Mouse (Mus musculus) limb, embryonic 12.5 days (tissue): ENCODE results near the gene Grk2. TPM values are rescaled to one million over a fixed set of nuclear protein-coding genes. Genes with fewer than 3 reads are reported as not detected.

Experiments
- ATAC-seq: fragments of 200-750 bp; cut with Nextera tagmentation; 2 replicates; pipeline ENCODE4 v1.8.0; 2017; ENCODE audit warnings: low read depth, moderate TSS enrichment; ENCODE audit not compliant: insufficient number of reproducible peaks, insufficient read depth, low FRiP score, low TSS enrichment
- H3K27ac ChIP-seq: fragments of 300-500 bp; sonication (generic); 2 replicates; pipeline ENCODE4 v1.5.1; 2016; ENCODE audit warnings: mild to moderate bottlenecking, moderate library complexity
- H3K27me3 ChIP-seq: fragments of 300-500 bp; sonication (generic); 2 replicates; pipeline ENCODE4 v1.6.1; 2016; ENCODE audit warnings: mild to moderate bottlenecking, moderate library complexity
- H3K36me3 ChIP-seq: fragments of 300-500 bp; sonication (generic); 2 replicates; pipeline ENCODE4 v1.6.1; 2016; ENCODE audit warnings: mild to moderate bottlenecking, moderate library complexity
- H3K4me1 ChIP-seq: fragments of 300-500 bp; sonication (generic); replicated peaks from 2 replicates; pipeline ENCODE4 v1.6.1; 2016
- H3K4me2 ChIP-seq: fragments of 300-500 bp; sonication (generic); 2 replicates; pipeline ENCODE4 v1.6.1; 2016; ENCODE audit warnings: mild to moderate bottlenecking, moderate library complexity
- H3K4me3 ChIP-seq: fragments of 300-500 bp; sonication (generic); replicated peaks from 2 replicates; pipeline ENCODE4 v1.5.1; 2016; ENCODE audit warnings: mild to moderate bottlenecking
- H3K9ac ChIP-seq: fragments of 300-500 bp; sonication (generic); replicated peaks from 2 replicates; pipeline ENCODE4 v1.6.1; 2016; ENCODE audit warnings: mild to moderate bottlenecking, moderate library complexity
- H3K9me3 ChIP-seq: fragments of 300-500 bp; sonication (generic); 2 replicates; pipeline ENCODE4 v1.6.1; 2016; ENCODE audit warnings: mild to moderate bottlenecking, moderate library complexity
- WGBS: fragments of 180-500 bp; shearing (Covaris S2); methylation state at CpG from one replicate; pipeline ENCODE4 v1.1.7; 2016; 5-methylcytosine and 5-hydroxymethylcytosine counted together
- polyA plus RNA-seq: library from polyadenylated mRNA; unstranded; fragments of >200 nt; fragmentation: Nextera tagmentation; extraction: Ambion mirVana; gene quantifications from 2 replicates; pipeline ENCODE4 v1.2.1, GENCODE M21; 2016

Gene Grk2
- polyA plus RNA-seq, 1 experiment from 2014 or later, result 16.1 TPM

- Histone ChIP-seq H3K9me3 (no peaks in the 10 kb centered on the region), H3K27me3 (no peaks in the 10 kb centered on the region), H3K9ac (no peak overlapping the region), H3K36me3 (peaks cover 98% of the 10 kb centered on the region), H3K27ac (no peak overlapping the region), H3K4me3 (no peak overlapping the region), H3K4me2 (no peak overlapping the region), H3K4me1 (no peaks in the 10 kb centered on the region)
- WGBS, result 89% methylated on average over 3 of the region's 3 CpGs
- no peak for ATAC-seq
Observed at GRCm38 (mm10) chr19:4322134-4322533, 16.1 kb upstream of the Grk2 start.

- Histone ChIP-seq H3K4me3 (no peak overlapping the region), H3K4me1 (no peaks in the 10 kb centered on the region), H3K9me3 (no peaks in the 10 kb centered on the region), H3K4me2 (no peak overlapping the region), H3K36me3 (peaks cover 98% of the 10 kb centered on the region), H3K27ac (no peak overlapping the region), H3K27me3 (no peaks in the 10 kb centered on the region), H3K9ac (no peak overlapping the region)
- no peak for ATAC-seq
- WGBS, result 79% methylated on average over 1 of the region's 1 CpGs
Observed at GRCm38 (mm10) chr19:4321622-4322021, 15.6 kb upstream of the Grk2 start.

GRCm38 (mm10) chr19:4319272-4319671, 13.2 kb upstream of the Grk2 start:
- Histone ChIP-seq H3K4me3 (no peak overlapping the region), H3K4me2 (no peak overlapping the region), H3K27ac (no peak overlapping the region), H3K9me3 (no peaks in the 10 kb centered on the region), H3K36me3 (peaks cover 89% of the 10 kb centered on the region), H3K9ac (no peak overlapping the region), H3K4me1 (no peaks in the 10 kb centered on the region), H3K27me3 (no peaks in the 10 kb centered on the region)
- ATAC-seq, result no peak
- 71% methylated on average over 4 of the region's 4 CpGs for WGBS

GRCm38 (mm10) chr19:4317181-4317580, 11.2 kb upstream of the Grk2 start:
- H3K4me3 ChIP-seq, result no peak overlapping the region
- H3K36me3 ChIP-seq, result peaks cover 80% of the 10 kb centered on the region
- no peaks in the 10 kb centered on the region for H3K9me3 ChIP-seq
- H3K9ac ChIP-seq, result no peak overlapping the region
- 87% methylated on average over 3 of the region's 3 CpGs for WGBS
- no peaks in the 10 kb centered on the region for H3K4me1 ChIP-seq
- H3K4me2 ChIP-seq, result no peak overlapping the region
- H3K27ac ChIP-seq, result no peak overlapping the region
- H3K27me3 ChIP-seq, result no peaks in the 10 kb centered on the region
- no peak for ATAC-seq

DNA sequence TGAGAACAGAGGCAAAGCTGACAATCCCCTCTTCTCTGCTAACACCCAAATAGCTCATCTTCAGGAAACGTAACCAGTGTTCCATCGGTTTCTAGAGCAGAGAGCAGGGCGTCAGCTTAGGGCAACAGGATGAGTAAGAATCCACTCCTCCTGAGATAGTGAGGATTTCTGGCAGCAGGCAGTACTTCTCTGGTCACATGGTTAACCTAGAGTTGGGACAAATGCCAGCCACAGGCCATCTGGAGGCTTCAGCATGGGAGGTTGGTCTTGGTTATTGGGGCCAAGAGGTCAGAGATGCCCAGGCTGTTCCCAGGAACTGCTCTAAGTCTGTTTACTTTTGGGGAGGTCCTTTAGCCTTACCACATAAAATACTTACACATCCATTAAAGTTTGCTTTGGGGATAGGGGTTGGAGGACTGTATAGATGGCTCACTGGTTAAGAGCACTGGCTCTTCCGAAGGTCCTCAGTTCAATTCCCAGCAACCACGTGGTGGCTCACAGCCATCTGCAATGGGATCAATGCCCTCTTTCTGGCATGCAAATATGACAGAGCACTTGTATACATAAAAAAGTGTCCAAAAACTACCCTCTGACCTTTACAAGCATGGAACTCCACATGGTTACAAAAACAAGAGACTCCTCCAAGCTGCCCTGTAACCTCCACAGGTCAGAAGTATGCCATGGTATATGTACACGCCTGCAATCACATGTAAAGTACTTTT, 9.4 kb upstream of the Grk2 start:
- Histone ChIP-seq H3K4me2 (no peak overlapping the region), H3K4me1 (no peaks in the 10 kb centered on the region), H3K27ac (no peak overlapping the region), H3K9ac (no peak overlapping the region), H3K4me3 (no peak overlapping the region), H3K9me3 (no peaks in the 10 kb centered on the region), H3K36me3 (peaks cover 64% of the 10 kb centered on the region), H3K27me3 (no peaks in the 10 kb centered on the region)
- no peak for ATAC-seq
- WGBS, result 75% methylated on average over 6 of the region's 6 CpGs

DNA sequence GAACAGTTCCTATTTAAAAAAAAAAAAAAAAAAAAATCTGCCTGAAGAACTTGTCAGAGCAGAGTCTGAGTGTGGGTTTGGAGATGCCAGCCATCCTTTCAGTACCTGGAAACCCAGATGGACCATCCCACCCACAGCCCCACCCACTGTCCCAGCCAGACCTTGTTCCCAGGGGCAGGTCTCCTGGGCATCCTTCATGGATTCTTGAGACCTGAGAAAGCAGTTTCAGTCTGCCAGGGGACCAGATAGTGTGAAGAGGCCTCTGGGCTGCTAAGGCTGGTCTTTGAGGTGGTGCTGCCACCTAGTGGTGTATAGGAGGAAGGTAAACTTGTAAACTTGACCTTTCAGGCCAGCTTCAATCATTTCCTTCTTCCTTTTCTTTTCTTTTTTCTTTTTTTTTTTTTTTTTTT, 3.8 kb upstream of the Grk2 start:
- Histone ChIP-seq H3K27ac (no peak overlapping the region), H3K4me1 (peaks cover 7% of the 10 kb centered on the region), H3K9ac (no peak overlapping the region), H3K27me3 (no peaks in the 10 kb centered on the region), H3K4me3 (no peak overlapping the region), H3K9me3 (no peaks in the 10 kb centered on the region), H3K4me2 (no peak overlapping the region), H3K36me3 (peaks cover 14% of the 10 kb centered on the region; the same call in 1 of the 2 replicates)
- no peak for ATAC-seq

DNA sequence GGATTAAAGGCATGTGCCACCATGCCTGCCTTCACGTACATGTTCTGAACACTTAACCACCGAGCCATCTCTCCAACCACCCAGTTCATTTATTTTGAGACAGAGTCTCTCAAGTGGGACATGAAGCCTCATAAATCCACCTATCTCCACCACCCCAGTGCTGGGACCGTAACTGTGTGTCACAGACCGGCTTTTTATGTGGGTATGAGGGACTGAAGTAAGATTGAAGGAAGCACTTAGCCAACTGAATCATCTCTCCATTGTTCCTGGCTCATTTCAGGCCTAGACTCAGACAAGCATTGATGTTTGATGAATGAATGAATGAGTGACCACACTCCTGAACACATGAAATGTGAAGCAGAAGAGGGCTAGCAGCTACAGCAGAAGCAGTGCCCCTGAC, 3.3 kb upstream of the Grk2 start:
- 91% methylated on average over 4 of the region's 4 CpGs for WGBS
- Histone ChIP-seq H3K4me2 (no peak overlapping the region), H3K9ac (no peak overlapping the region), H3K27me3 (no peaks in the 10 kb centered on the region), H3K9me3 (no peaks in the 10 kb centered on the region), H3K36me3 (peaks cover 12% of the 10 kb centered on the region; the same call in 1 of the 2 replicates), H3K4me1 (peaks cover 11% of the 10 kb centered on the region), H3K27ac (no peak overlapping the region), H3K4me3 (no peak overlapping the region)
- ATAC-seq, result no peak

- H3K36me3 ChIP-seq, result 0 out of 2 replicates have a peak, but pooled peaks cover 3% of the 10 kb centered on the region
- no peaks in the 10 kb centered on the region for H3K9me3 ChIP-seq
- H3K4me1 ChIP-seq, result peaks cover 48% of the 10 kb centered on the region
- peak overlapping the region; percentile 76 for H3K27ac ChIP-seq
- ATAC-seq, result peak; percentile 29
- peak overlapping the region; percentile 89 for H3K4me2 ChIP-seq
- no peaks in the 10 kb centered on the region for H3K27me3 ChIP-seq
- H3K4me3 ChIP-seq, result peak overlapping the region; percentile 92
- H3K9ac ChIP-seq, result peak overlapping the region; percentile 92
- WGBS, result under 1% methylated on average over 53 of the region's 68 CpGs
Observed at GRCm38 (mm10) chr19:4305491-4306189, 382 bp downstream of the Grk2 start.

- Histone ChIP-seq H3K9me3 (no peaks in the 10 kb centered on the region), H3K36me3 (0 out of 2 replicates have a peak, but pooled peaks cover 5% of the 10 kb centered on the region), H3K4me1 (peaks cover 55% of the 10 kb centered on the region), H3K9ac (peak overlapping the region; percentile 37; the same call in 1 of the 2 replicates), H3K27ac (no peak overlapping the region), H3K4me2 (peak overlapping the region; percentile 89), H3K4me3 (peak overlapping the region; percentile 92), H3K27me3 (no peaks in the 10 kb centered on the region)
- ATAC-seq, result no peak
- WGBS, result 62% methylated on average over 4 of the region's 4 CpGs
Observed at GRCm38 (mm10) chr19:4304871-4305321, 1.1 kb downstream of the Grk2 start.

DNA sequence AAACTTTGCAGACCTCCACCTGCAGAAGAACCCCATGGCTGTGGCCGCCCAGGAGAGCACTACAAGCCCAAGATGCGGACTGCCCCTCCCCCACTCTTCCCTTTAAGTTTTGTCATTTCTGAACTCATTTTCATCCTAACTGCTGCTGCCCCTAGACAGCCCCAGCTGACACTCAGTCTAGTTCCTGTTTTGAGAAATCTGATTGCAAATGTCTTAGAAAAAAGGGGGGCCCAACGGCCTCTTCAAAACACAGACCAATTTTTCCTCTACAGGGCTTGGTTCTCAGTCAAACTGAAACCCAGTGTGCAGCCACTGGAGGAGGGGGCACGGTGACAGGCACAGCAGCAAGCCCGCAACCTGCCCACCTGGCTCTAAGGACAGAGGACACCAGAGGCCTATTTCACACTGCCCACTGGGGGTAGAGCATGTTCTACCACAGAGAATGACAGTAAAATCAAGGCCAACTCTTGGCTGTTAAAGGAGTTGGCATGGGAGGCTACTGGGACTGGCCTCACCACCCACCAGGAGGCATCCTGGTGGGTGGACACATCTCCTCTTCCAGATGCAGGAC, 1.7 kb downstream of the Grk2 start:
- H3K9me3 ChIP-seq, result no peaks in the 10 kb centered on the region
- no peaks in the 10 kb centered on the region for H3K27me3 ChIP-seq
- ATAC-seq, result no peak
- peak overlapping the region; percentile 92 for H3K4me3 ChIP-seq
- peaks cover 60% of the 10 kb centered on the region for H3K4me1 ChIP-seq
- peak overlapping the region; percentile 89 for H3K4me2 ChIP-seq
- H3K9ac ChIP-seq, result peak overlapping the region; percentile 37; the same call in 1 of the 2 replicates
- 68% methylated on average over 5 of the region's 5 CpGs for WGBS
- no peak overlapping the region for H3K27ac ChIP-seq
- 0 out of 2 replicates have a peak, but pooled peaks cover 5% of the 10 kb centered on the region for H3K36me3 ChIP-seq

DNA sequence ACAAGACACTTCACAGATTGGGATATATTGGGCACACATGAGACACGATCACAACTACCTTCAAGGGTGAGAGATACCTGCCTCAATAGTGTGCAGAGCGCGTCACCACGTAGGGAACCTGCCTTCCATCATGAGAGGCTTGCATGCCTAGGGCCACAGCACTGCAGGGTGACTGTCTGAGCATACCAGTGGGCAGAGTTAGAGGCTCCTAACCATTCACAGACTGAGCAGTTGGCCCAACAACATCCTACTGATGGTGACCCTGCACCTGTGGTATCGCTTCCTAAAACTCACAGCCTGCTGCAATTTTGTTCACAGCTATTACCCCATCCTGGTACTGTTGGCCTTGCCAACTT, 2.4 kb downstream of the Grk2 start:
- Histone ChIP-seq H3K4me1 (peaks cover 63% of the 10 kb centered on the region), H3K27me3 (no peaks in the 10 kb centered on the region), H3K4me2 (peak overlapping the region; percentile 89; the same call in 1 of the 2 replicates), H3K9me3 (no peaks in the 10 kb centered on the region), H3K9ac (no peak overlapping the region), H3K36me3 (0 out of 2 replicates have a peak, but pooled peaks cover 5% of the 10 kb centered on the region), H3K4me3 (no peak overlapping the region), H3K27ac (no peak overlapping the region)
- 91% methylated on average over 5 of the region's 5 CpGs for WGBS
- no peak for ATAC-seq
